Mouse (Mus musculus): ENCODE data around the gene Plekhj1. TPM values are rescaled to one million over a fixed set of nuclear protein-coding genes. Genes with fewer than 3 reads are reported as not detected.

Gene Plekhj1
- total RNA-seq, 2 experiments from 2014 or later = 50.0 to 63.2 TPM

DNA sequence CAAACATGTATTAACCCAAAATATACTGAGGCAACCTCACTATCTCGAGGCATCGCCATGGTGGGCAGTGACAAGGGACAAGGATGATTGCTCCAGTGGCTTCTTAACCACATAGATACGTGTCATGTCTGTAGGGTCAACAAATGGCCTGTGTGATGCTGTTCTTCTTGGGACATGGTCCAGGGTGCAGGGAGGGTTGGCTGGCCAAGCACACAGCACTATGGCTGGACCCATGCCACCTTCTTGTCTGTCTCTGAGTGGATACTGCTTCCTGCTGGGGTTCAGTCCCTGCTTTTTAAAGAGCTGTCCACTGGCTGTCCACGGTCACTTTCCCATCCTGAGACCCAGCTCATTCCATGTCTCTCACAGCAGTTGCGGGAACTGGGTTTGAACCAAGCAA is 21.3 kb downstream of the Plekhj1 start:
- DNase-seq = no peak

DNA sequence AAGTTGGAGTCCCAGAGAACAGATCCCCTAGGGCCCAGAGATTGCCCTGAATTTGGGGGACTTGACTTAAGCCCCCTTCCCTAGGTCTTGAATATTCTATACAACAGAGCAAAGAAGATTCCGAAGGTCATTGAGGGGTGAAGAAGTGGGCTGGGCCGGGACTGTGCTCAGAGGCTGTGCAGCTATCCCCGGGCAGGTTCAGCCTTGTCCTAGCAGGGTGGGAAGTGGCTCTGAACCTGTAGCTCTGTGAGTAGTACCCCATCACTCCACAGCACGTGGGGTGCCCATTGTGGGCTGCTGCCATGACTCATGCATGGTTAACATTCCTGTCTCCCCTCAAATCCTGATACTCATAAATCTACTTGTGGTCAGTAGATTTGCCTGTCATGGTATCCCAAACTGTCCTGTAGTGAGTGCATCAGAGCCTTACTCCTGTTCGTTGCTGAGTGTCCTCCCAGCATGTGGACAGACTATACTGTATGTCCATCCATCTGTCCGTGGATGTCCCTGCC is 22.0 kb downstream of the Plekhj1 start:
- no peak for DNase-seq

DNA sequence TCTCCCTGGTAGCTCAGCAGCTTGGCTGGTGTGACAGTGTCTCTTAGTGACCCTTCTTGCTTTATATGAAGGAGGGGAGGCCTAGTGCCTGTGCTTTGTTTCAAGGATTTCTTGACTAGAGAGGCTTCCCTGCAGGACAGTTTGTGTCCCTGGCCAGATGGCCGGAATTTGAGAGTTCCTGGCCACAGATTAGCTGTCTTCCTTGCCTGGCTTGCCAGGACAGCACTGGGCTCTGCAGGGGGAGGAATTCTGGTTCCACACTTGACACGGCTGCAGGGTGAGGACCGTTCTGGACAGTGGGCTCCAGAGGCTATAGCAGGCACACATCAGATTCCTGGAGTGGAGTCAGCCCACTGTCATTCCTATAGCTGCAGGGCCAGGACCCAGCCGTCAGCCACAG is 22.7 kb downstream of the Plekhj1 start:
- no peak for DNase-seq

DNA sequence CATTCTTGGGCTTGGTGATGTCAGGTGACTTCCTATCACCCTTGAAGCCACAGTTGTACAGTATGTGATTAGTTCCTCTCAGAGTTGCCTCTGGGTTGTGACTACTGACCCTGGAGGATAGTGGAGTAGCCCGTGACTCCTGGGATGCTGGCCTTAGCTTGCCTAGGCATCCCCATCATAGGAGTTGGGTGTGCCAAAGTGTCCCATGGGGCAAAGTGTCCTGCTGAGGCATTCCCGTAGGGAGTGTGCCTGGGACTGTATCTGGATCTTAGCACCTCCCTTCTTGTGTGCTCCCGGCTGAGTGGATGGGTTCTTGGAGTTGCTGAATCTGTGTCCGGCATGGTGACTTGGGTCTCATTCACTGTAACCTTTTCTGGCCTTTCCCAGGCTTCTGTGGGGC is 23.4 kb downstream of the Plekhj1 start:
- no peak for DNase-seq

DNA sequence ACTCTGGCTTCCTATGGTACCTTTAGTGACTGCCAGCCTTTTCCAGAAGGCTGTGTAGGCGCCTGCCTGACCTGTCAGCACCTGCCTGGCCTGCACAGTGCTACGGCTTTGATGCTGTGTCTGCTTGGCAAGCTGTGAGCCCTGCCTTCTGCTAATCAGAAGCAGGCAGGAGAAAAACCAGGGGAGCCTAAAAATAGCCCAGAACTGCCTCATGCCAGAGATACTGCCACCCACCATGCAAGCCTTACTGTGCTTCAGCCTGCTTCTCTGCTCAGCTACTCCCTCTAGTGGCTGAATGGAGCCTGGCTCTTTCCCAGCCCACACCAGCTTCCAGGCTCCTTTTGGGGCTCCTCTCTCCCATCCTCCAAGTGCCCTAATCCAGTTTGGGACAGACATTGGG is 23.9 kb downstream of the Plekhj1 start:
- DNase-seq = peak; percentile 88

DNA sequence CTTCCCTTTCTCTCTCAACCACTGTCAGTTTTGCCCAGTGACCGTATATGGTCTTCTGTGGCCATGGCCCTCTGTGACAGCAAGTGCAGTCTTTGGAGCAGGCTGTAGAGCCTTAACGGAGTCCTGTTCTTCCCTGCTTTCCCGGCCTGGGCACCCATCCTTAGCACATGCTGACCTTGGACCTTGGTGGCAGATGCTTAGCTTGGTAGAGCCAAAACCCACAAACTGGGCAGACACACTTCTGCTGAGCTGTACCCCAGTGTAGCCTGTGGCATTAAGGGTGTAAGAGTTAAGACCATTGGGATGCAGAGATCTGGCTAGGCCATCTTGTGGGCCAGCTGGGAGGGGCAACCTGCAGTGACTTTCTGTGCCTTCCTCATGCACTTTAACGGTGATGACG is 24.6 kb downstream of the Plekhj1 start:
- DNase-seq = no peak

DNA sequence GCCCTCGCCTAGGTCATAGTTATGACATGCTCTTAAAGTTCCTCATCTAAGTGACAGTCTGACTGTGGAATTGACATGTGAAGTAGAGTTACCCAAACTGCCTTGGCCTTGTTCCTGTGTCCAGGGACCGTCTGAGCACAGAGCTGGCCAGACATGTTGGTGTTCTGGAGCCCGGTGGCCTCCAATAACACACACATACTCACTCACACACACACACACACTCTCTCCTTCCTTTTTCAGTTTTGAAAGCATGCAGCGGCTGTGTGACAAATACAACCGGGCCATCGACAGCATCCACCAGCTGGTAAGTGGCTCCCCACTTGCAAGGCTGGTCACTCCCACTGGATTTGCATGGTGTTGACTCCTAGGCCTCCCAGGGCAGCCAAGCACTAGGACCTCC is 30.1 kb downstream of the Plekhj1 start:
- no peak for DNase-seq

DNA sequence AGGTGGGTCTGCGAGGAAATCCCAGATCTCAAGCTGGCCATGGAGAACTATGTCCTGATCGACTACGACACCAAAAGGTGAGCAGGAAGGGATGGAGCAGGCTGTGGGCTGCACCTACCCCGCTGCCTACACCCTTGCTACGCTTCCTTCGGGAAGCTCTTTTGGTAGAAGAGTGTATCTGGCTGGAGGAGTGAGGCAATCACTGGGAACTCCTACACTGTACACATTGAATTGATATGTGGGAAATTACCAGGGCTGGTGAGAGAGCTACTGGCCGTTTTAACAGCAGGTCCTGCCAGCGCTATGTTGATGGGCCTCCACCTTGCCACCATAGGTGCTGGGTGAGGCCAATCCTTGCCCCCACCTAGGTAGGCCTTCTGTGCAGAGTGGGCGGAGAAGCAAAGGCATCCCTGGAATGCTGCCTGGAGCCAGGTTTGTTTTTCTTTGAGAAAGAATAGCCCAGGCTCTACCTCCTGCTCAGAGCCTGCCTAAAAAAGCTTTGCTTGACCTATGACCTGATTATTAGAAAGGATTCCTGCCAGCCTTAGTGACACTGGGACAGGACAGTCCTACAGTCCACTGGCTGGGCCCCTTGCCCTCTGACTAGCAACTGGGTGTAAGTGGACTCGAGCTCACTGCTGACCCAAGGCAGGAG is 32.1 kb downstream of the Plekhj1 start:
- DNase-seq = no peak

DNA sequence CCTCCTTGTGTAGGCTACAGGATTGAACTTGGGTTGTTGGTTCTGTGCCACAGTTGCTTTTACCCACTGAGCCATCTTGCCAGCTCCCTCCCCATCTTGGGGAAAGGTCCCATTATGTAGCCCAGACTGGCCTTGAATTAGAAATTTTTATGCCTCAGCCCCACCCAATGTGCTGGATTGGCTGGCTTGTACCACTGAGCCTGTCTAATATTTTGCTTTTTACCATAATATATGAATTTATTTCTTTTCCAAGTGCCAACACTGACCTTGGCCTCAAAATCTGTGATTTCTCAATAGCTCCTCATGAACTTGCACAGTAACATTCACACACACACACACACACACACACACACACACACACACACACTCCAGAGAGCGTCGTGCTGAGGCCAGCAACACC is 32.7 kb downstream of the Plekhj1 start:
- peak; percentile 70 for DNase-seq

DNA sequence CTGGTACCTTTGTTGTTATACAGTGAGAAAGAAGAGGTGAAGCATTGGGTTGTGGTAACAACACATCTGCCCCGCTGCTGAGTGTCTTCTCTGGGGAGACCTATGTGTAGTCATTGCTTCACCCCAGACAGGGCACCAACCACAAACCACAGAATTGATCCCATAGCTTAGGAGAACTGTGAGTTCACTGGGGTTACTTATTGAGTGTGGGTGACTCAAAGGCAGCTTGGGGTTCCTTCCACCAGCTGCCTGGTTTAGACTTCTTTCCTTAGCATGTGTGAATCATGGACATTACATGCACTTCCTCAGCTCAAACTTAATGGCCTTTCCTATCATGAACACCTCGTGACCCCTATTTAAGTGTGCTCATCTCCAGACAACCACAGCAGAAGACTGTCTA is 34.9 kb downstream of the Plekhj1 start:
- DNase-seq = no peak

DNA sequence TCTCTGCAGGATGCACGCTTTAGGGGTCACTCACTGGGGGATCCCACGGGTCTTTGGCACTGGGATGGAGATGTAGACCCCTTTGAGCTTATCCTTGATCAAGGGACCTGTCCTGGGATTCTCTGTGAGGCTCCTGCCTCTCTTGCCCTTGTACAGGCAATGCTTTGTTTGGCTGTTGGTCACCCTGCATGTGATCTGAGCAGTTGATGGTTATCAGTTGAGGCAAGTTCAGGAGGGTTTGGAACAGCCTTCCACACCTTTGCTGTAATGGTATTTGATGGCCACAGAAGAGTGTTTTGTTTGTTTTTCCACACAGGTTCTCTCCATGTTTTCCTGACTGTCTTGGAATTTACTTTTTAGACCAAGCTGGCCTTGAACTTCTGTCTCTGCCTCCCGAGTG is 36.6 kb downstream of the Plekhj1 start:
- no peak for DNase-seq

DNA sequence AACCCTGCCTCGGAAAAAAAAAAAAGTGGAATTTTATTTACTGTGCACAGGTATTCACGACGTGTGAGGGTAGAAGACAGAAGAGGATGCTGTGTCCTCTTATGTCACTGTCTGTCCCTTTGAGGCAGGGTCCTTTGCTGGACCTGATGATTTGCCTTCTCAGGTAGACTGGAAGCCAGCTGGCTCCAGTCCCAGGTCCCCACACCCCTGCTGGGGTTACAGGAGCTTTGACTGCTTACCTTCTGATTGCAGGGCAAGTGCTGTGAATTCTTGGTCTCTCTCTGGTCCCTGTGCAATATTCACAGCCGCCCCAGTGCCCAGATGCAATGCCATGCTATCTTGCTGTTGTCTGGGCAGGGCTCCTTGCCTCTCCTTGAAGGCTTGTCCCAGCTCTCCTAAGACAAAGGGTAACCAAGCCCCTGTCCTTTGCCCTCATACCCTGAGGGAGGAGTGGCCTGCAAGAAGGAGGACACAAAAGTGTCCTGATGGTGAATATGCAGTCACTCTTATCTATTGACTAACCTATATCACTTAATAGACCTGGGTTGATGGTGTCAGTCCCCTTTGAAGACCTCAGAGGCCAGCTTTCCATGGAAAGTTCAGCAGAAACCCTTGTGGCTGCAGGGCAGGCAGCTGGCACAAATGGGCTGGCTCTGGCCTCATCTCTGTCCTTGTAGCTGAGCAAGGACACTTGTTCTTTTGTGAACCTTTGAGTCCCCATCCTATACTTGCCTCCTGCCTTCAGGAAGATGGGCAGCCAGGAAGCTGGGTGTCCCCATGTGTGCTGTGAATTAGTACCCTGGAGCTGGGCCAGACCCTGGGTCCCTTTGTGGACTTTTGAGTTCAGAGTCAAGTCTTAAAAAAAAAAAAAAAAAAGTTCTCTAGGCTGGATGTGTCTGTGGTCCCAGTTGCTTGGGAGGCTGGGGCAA is 37.6 kb downstream of the Plekhj1 start:
- peak; percentile 54 for DNase-seq

DNA sequence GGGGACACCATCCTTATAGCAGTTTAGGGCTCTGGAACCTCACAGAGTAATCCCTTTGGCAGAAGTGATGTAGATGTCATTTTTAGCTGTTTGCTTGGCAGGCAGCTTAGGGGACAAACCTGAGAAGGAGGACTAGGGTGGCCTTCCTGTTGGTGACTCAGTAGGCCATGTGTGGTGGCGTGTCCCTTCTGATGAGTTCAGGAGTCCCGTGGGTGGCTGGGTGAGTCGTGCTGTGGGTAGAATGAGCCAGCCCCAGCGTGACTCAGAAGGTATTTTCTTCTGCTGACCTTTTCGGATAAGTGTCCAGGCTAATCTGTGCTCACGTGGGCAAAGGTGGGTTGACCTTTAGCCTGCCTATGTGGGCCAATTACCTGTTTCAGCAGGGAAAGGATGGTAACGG is 39.8 kb downstream of the Plekhj1 start:
- DNase-seq = peak; percentile 69

DNA sequence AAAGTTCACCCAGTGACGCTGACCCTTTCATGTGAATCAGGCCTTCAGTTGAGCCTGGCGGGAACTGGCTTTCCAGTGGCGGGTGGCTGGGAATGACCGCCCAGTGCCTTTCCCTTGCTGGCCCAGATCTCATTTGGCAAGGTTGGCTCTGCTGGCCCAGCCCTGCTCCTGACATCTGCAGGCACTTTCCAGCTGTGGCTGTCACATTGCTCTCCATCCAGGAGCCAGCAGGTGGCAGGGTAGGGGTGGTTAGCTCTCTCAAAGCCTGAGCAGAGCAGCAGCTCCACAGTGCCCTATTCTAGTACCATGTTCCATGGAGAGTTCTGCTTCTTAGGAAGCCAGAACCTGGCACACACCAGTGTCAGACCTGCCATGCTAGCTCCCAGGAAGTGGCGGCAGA is 40.7 kb downstream of the Plekhj1 start:
- DNase-seq = peak; percentile 90

DNA sequence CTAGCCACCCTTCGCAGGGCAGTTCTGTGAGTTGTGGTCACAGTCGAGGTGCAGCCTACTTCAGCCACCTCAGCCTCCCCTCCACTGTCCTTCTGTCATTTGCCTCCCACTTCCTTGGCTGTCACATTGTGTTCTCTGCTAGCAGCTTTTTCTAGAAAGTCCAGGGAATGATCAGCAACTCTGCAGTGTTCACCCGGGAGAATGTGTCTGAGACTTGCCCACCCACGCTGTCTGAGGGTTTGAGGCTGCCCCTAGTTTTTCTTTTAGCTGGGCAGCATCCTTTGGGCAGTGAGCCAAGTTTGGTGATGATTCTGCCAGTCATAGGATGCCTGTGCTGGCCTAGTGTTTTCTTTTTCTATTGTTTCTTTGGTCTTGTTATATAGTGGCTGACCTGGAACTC is 41.5 kb downstream of the Plekhj1 start:
- no peak for DNase-seq

DNA sequence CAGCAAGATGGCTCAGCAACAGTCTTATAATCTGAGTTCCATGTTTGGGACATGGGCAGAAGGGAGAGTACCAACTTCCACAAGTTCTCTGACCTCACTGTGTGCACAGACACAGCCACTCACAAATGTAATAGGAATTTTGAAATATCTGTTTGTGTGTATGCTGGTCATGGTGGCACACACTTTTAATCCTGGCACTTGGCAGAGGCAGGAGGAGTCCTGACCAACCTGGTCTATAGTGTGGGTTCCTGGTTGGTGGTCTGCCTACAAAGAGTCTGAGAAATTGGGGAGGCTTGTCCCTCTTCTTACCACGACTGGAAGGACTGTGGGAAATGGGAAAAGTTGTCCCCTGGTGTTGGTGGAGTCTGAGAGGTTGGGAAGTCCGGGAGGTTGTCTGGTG is 41.9 kb downstream of the Plekhj1 start:
- DNase-seq = no peak

DNA sequence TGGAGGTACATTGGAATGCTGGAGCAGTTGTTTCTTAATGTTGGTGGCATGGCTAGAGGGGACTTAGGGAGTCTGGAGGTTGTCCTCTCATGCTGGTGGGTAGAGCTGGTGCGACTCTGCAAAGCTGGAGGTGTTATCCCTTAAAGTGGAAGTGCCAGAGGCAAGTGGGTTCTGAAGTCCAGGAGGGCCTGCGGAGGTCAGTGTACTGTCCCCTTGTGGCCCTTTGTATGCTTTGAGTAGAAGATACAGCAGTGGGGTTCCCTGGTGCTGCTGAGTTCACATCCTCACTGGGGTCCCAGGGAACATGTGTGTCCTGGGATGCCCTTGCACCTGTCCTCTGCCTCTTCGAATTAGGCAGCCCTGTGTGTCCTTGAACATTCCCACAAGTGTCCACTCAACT is 42.3 kb downstream of the Plekhj1 start:
- no peak for DNase-seq

DNA sequence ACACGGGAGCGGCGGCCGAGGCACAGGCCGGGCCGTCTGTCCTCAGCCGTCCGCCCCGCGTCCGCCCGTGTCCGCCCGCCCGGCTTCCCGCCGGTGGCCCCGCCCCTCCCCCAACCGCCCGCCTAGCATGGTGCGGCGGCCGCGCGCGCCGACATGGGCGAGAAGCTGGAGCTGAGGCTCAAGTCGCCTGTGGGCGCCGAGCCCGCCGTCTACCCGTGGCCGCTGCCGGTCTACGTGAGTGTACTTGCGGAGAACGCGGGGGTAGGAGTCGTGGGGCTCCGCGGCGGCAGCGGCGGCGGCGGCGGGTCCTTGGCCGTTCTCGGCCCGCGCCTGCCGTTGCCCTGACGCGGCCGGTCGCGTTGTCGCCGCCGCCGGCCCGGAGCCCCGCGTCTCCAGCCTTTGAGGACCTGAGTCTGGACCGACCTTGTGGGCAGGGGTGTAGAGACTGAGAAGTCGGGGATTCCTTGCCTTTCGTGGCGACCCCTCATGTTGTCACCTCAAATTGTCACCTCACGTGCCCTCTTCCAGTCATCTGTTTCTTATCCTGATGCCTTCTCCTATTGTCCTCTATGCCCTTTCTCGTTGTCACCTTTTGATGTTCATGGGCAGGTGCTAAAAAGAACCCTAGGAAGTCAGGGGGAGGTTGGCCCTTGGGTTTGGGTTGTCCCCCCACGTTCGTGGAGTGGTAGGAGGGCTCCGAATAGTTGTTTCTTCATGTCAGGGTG is 43.0 kb downstream of the Plekhj1 start:
- no peak for DNase-seq

DNA sequence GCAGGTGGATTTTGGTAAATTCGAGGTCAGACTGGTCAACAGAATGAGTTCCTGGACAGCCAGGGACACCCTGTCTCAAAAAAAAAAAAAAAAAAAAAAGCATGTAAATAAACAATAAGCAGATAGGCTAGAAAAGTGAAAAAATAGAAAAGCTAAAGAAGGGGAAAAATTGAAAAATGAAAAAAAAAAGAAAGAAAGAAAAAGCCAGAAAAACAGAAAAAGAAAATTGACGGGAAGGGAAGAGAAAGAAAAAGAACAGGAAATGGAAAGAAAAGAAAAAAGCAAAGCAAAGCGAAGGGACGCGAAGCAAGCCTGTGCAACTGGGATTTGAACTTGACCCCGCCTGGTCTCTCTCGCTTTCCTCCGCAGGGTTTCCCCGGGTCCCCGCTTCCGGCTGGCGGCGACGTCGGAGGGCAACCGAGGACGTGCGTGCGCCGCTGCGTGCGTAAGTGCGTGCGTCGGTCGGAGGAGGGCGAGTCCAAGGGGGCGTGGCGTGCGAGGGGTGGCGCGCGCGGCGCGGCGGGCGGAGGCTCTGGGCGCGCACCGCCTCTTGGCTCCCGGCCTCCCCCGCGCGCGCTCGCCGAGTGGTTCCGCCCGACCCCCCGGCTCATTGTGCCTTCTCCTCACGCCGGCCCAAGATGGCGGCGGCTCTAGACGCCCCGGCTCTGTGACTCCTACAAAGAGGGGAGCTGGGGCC is 43.7 kb downstream of the Plekhj1 start, which contains the start of gene Dot1l:
Dot1l (plus strand) TSS at position 613 of the 697 bp plus-strand sequence.
- DNase-seq = peak; percentile 99

DNA sequence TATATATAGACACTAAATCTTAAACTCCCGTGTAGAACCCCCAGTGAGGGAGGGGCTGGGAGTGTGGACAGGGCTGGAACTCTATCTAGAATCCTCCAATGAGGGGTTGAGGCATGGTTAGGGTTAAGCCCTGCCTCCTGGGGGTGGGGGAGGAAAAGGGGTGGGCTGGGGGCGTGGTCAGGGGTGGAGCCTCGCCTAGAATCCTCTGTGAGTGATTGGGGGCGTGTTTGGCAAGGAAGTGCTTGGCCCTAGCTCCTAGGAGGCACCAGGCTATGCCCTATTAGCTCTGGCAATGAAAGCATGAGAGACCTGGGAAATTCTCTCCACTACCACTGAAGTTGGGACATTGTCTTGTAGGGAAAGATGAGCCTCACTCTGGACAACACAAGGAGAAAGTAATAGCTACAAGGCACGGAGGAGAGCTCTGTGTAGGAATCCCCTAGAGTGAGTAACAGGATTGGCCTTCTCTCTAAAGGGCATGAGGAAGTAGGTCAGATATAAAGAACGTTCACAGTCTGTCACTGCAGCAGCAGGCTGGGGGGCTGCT is 46.3 kb downstream of the Plekhj1 start:
- DNase-seq = peak; percentile 90

DNA sequence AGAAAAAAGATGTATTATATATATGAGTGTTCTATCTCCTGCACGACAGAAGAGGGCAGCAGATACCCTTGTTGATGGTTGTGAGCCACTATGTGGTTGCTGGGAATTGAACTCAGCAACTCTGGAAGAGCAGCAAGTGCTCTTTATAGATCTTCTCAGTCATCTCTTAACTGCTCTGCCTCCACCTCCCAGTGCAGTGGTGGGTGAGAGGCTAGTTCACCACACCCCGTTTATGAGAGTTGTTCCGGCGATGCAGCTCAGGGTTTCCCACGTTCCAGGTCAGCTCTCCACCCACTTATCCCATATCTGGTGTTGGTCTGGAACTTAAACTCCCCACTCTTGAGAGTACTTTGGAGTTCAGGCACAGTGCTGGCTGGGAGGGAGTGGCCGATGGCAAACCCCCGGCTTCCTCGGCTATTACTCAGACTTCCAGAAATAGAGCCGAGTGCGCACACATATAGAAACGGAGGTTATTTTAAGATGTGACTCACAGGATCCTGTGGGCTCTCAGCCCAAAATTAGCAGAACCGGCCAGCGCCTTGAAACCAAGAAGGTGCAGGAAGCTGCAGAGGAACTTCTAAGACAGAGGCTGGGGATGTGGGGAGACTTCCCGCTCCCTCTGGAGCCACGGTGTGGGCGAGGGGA is 47.1 kb downstream of the Plekhj1 start:
- DNase-seq = peak; percentile 74
